Mouse (Mus musculus) kidney, postnatal 14 days (tissue): ENCODE results near the gene Tnfsfm13.

Source experiments
- DNase-seq: peaks from one replicate; pipeline ENCODE4 v3.0.0; 2022; ENCODE audit warnings: mixed read lengths

The Tnfsfm13 gene

DNA sequence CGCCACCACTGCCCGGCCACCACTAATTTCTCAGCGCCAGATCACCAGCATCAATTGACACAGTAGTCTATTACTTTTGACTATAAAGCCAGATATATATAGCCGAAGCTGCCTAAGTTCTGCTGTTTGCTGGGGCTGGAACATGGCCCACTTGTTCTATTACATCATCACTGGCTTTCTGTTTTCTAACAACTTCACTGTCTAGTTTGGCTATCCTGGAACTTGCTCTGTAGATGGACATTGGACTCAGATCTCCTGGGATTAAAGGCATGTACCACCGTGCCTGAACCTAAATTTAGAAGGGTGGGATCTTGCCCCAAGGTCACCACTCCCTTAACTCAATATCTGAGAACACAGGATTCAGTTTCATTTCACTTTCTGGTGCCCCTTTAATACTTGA is 50.0 kb downstream of the Tnfsfm13 start:
- DNase-seq = no peak

DNA sequence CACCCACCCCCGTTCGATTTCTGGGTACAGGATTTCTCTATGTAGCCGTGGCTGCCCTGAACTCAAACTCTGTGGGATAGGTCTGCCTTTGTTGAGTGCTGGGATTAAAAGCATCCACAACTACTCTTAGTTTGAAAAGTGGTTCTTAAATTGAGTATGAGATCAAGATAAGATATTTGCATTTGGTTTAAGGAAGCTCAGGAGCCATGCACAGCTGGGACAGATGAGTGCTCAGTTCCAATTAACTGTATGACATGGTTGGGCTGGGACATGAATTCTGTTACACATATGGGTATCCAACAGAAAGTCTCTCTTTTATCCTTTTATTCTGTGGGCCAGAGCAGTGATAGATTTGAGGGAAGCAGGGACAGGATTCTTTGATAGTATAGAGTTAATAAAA is 60.4 kb downstream of the Tnfsfm13 start:
- DNase-seq = no peak

DNA sequence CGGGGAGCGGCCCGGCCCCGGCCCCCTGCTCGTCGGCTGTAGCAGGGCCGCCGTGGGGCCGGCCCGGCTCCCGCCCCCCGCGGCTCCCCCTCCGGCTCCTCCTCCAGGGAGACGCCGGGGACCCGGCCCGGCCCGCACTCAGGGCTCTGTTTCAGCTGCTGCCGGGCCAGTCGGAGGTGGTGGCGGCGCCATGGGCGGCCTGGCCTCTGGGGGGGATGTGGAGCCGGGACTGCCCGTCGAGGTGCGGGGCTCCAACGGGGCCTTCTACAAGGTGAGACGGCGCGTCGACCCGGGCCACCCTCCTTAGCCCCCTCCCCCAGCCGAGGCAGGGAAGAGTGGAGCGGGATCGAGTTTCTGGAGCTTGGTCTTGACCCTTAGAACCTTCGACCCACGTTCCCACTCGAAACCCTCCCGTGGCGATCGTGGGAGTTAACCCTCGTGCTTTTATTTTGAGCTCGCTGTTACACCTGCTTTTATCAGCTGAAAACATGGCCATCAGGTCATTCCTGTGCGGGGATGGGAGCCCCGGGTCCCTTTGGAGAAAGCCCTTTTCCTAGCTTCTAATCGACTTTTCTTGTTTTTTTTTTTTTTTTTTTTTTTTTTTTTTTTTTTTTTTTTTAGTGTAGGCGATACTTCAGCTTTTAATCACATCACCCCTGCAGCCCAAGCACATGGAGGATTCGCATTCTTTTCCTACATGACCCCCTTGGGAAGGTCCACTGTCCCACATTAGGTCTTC is 62.6 kb downstream of the Tnfsfm13 start:
- no peak for DNase-seq
